Mouse (Mus musculus): ENCODE measurements around the gene Gm11549.

Gm11549 gene

DNA sequence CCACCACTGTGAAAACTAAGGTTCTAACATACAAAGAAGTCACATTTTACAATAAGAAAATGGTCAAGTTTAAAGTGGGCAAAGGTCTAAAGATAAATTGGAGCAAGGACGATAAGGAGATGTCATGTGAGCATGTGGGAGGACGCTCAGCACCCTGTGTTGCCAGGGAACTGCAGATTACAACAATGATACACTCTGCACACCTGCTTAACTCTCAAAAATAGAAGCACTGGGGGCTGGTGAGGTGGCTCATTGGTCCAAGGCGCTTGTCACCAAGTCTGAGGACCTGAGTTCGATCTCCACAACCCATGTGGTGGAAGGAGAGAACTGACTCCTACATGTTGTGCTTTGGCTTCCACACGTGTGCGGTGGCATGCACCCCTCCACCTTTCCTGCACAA is 10.1 kb downstream of the Gm11549 start:
- DNase-seq, result no peak

DNA sequence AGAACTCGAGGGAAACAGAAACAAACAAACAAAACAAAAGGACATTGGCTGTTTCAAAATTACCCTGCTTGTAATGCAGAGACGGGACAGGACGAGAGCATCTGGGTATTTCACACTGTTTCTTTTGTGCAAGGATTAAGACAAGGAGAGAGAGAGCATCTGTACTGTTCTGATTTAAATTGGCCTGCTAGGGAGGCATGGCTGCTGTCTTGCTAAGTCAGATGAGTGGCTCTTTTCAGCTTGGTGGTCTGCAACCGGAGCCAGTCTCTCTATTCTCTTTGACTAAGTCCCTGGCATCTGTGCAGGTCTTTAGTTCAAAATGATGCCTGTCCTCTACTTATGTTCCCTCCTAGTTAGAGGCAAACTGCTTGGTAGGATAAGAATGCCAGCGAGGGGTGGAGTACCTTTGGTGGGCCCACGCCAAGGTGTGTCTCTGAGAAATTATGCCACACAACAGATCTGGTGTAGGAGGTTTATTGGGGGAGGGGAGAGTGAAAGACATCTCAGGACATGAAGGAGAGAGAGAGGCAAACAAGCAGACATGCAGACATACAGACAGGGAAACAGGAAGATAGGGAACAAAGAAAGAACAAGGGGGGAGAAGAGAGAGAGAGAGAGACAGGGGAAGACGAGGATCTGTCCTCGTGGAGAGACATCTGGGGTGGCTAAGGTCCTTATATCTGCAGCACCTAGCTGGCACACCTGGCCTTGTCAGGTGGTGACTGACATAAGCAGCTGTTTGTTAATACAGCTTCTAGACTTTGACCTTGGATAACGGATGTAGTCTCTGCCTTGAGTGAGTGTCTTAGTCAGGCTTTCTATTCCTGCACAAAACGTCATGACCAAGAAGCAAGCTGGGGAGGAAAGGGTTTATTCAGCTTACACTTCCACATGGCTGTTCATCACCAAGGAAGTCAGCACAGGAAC is 15.5 kb downstream of the Gm11549 start:
- no peak for DNase-seq

DNA sequence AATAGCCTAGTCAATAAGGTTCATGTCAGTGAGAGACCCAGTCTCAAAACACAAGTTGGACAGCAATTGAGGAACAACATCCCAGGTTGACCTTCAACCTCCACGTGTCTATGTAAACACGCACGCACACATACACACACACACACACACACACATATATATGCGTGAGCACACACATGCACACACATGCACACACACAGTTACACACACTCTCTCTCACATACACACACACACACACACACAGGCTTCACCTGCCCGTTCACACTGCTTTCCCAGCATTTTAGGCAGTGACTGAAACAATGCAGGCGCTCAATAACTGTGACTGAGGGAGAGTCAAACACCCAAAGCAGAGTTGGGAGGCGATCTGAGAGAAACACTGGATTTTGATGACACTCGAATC is 16.3 kb downstream of the Gm11549 start:
- DNase-seq, result no peak

DNA sequence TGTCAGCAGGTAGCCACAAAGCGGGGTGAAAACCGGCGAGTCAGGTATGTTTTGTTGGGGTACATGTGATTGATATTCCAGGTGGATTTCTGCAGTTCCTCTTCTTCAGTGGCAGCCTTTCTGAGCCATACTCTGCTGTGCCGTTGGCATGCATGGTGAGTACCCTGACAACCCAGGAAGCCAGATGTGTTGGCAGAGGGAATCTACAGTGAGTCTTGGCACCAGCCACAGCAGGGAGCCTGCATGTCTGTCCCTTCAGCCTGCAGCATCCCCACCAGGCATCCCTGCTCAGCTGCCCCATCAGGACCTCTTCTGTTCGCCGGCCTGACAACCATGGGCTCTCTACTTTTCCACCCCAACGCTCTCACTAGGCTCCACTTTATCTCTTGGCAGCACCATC is 20.1 kb downstream of the Gm11549 start:
- DNase-seq, result no peak

DNA sequence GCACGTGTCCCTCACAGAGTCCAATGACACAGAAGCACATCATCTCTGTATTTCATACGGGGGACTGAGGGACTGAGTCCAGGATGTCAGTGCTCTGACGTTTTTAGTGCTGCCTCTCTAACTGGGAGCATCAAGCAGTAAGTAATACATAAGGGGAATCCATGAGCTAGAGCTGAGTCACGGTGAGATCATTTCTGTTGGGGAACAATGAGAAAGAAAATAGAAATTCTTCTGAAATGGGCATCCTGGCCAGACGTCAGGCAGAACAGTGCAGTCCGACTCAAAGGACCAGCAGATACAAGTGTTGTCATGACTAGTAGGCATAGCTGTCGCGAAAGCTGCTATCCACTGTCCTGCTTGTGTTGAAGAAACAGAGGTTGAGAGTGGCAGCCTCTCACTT is 20.6 kb downstream of the Gm11549 start:
- DNase-seq, result no peak

DNA sequence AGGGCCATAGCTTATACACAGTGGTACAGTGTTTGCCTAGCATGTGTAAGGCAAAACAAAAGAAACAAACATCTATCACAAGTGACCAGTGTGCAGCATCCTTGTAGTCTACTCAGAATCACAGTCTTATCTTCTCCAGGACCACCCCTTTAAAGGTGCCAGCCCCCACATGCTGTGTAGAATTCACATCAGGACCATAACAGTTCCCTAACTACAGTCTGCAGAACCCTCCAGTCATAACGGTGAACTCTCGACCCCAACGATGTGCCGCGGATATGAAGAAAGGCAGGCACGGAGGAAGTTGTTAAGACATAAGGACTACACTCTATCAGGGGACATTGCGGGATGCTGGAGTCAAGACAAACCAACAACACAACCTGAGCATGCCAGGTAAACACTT is 22.2 kb downstream of the Gm11549 start:
- no peak for DNase-seq

DNA sequence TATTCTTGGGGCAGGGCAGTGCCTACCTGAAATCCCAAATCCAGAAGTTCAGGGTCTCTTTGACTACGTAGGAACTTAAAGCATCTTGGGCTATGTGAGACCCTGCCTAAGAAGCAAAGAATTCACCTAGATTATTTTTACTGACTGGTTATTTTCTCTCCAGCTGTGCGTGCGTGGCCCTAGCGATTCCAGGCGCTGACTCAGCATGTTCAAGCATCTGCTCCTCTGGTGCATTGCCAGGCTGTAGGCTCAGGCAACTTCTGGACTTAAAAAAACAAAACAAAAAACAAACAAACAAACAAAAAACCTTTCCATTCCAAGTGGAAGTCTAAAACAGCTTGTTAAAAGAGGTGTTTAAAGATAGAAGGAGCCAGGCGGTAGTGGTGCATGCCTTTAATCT is 23.4 kb downstream of the Gm11549 start:
- no peak for DNase-seq

DNA sequence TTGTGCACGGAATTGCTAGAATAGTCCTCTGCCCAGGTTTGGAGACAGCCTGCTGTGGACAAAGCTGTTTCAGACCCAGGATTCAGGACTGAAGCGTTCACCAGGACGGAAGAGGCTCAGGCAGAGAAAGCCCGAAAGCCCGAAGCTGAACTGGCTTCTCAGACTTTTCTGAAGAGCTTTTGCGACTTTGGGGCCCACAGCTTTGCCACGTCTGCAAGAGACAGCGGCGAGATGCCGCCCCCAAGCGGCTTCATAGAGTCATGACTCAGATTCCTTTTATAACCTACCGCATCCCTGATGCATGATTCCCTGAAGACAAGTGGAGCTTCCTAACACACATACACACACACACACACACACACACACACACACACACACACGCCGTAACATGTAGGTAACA is 24.9 kb downstream of the Gm11549 start:
- peak; percentile 84 to 89 for DNase-seq

DNA sequence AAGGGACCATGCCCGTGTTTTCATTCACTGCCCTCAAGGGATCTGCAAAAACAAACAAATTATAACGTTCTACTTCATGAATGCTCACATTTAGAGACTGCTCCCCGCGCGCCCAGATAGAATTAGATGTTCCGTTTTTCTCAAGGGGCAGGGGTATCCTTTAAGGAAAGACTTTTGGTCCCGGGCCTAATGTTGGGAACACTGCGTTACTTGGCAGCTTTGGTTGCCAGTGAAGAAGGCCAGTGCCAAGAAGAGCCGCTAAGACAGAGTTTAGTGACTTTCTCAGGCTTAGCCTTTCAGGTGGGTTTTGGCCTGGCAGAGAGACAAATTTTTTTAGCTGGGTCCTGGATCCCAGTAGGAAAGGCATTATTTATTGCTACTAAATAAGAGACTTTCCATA is 25.3 kb downstream of the Gm11549 start:
- no peak for DNase-seq

DNA sequence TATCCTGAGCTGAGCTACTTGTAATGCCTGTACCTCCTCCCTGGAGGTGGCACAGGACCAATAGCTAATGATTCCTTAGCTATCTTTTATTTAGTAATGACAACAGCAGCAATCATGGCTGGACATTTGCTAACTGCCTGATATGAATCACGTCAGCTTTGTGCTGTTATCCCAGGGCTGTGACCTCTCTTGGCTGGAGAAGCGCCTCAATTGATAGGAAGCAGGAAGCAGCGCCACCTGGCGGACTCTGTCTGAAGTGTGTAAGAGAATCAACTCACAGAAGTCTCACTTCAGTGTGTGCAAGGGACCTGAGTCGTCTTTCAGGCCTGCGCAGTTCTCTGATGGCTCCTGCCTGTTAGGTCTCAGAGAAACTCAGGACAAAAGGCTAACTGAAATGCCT is 26.2 kb downstream of the Gm11549 start:
- DNase-seq, result peak; percentile 95 to 96

DNA sequence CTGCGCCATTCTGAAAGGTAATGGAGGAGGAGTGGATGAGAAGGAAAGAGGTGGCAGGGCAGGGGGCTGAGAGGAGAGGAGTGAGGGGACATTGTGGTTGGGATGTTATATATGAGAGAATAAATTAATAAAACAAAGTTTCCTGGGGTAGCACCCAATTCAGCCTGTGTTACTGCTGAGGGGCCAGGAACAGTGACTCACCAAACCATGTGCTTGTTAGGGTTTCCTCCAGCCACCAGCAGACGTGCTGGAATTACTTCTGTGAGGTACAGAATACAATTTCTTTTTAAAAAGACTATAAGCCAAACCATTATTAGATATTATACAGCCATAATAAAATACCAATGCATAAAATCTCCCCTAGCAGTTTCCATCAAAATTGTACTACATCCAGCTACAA is 27.0 kb downstream of the Gm11549 start:
- no peak for DNase-seq

DNA sequence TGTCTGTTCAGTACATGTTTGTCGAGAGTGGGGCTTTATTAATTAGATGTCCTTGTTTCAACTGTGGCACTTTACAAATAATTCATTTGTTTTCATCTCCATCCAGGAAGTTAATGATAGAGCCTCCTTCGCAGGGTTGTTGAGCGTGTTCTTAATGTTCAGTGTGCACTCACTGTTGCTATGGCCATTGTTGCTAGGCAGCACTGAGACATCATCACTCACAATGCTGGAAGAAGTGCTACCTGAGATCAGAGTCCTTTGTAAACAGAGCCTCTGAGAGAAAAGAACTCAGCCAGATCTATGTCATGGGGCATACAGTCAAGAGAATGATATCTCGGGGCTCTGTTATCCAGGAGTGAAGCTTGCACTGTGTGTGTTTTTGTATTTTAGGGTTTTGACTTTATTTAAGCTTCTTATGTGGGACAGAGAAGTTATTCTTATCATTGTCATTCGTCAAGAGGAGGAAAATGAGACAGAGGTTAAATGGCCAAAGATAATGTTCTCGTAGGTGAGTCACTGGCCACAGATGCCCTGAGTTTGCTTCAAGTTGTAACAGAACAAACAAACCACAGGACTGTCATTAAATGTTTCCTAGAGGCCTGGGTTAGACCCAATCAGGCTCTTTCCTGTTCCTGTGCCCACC is 27.9 kb downstream of the Gm11549 start:
- DNase-seq, result no peak

DNA sequence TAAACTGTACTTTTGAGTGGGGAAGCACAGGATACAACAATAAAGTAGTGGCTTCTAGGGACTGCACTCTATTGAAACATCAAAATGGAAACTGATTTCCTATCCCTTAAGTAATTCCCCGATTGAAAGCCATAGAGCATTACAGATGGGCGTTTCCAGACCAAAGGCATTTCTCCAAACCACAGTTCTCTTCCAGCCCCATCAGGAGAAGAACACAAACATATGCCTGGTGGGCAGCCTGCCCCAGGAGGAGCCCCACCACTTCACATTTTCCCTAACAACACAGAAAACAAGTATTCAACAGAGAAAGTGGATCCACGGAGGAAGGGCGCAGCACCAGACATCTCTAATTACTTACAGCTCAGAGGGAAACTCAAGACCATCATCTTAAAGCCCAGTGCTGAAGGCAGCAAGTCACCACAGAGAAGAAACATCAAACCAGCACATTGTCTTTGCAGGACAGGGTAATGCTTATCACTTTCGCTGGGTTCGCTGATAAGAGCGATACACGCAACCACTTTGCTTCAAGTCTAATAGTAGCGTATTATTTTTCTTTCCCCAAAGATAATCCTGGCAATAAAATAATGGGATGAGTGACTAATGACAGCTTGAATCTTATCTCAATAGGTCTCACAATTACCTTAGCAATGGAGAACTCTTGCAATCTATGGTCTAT is 28.8 kb downstream of the Gm11549 start:
- no peak for DNase-seq

DNA sequence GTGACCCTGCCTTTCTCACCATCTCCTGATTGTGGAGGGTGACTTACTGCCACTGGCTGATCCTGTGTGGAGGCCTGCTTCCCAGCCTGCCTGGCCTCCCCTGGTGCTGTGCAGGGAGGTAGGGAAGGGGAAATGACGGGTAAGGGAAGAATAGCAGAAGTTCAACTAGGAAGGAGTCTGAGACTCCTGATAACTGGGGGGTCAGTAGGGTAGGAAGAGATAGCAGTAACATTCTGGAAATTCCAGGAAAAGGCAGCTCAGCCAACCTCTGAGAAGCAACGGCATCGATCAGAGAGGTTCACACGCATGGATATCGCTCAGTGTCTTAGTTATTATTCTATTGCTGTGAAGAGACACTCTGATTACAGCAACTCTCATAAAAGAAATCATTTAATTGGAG is 30.1 kb downstream of the Gm11549 start:
- DNase-seq, result no peak

DNA sequence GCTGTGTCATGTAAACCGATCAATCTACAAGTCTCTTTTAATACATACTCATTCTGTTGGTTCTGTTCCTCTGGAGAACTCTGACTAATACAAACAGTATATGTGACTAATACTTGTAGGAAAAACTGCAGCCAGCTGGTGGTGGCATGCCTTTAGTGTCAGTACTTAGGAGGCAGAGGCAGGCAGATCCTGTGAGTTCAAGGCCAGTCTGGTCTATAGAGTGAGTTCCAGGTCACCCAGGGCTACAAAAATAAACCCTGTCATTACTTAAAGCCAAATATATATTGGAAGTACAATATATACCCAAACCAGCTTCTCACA is 32.1 kb downstream of the Gm11549 start:
- DNase-seq, result no peak

DNA sequence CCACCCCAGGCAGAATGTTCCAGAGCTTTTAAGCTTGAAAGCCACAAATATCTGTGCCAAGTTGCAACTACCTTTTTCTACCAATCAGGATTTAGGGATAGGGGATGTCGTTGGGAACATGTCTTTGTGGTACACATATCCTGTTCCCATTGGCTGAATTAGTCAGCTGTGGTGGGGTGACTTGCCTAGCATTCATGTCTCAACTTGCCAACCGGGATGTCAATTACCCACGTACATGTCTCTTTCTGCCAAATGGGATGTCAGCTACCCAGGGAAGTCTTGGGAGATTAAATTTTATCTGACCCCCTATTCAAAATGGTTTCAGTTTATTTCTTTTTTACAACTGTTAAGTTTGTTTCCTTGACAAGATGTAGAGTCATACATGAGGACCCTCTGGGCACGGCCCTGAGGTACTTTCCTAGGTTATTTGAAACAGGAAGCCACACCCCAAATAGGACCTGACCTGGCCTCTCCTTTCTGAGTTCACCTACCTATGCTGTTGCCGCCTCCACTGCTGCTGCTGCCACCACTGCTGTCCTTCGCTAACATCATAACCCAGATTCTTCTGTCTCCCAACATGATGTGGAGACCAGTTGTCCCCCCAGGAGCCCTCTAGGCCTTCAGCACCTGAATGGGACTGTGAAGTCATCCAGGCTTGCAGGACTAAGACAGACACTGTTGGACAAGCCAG is 32.6 kb downstream of the Gm11549 start:
- DNase-seq, result no peak

DNA sequence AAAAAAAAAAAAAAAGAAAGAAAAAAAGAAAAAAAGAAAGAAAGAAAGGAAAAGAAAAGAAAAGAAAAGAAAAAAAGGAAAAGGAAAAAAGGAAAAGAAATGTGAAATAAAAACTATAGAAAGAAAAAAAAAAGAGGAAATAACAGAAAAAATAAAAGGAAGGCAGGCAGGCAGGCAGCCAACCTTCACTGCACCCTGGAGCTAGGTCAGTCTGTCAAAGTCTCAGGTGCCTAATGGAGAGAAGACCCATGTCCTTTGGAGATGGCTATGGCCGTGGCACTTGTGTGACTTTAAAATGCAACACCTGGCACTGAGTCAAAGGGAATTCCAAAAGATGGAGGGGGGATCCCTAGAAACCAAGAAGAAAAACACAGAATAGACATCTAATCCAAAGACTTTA is 33.2 kb downstream of the Gm11549 start:
- DNase-seq, result no peak

DNA sequence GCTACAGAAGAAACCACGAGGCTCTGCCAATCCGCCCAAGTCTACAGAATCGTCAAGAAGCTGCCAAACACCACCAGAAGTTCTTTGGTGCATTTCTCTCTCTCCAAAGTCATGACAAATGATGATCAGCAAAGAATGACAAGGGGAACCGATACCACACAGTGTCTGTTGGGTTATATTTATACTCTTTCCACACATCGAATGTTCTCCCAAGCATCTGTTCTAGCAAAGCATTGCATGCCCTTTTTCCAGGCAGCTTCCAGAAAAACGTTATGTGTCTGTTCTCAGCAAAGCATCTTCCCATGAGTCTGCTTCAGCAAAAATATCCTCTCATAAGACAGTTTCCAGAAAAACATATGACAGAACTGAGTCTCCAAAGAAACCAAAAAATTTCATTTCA is 34.7 kb downstream of the Gm11549 start:
- DNase-seq, result no peak

DNA sequence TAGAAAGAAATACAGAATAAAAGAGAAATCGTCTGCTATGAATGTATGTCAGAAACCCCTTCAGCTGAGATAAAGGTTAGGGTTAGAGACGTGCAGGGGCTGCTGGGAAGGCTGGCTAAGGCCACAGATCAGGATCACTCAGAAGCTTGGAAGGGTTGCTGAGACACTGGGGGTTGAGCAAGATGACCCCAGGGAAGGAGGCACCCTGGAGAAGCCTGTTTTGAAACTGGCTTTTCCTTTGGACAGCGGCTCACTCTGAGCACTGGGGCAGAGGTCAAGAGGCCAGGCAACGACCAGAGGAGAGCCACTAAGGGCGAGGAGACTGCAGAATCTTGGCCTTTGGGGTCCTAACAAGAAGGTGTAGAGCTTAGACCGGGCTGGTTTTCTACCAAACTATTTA is 35.4 kb downstream of the Gm11549 start:
- no peak for DNase-seq

DNA sequence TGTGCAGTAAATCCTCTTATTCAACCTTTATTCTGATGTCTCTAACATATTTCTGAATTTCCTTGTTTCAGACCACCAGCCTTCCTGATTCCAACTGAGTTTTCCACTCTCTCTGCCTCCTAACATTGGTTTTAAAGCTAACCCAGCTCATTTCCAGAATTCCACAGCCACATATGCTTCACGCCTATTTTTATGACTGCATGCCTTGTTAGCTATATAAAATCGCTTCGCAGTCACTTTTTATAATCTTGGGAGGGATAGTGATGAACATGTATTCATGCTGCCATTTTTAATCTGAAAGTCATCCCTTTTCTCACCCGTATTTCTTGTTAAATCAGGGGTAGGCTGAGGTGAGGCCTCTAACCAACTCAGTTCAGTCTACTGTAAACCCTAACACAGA is 37.3 kb downstream of the Gm11549 start:
- DNase-seq, result no peak

DNA sequence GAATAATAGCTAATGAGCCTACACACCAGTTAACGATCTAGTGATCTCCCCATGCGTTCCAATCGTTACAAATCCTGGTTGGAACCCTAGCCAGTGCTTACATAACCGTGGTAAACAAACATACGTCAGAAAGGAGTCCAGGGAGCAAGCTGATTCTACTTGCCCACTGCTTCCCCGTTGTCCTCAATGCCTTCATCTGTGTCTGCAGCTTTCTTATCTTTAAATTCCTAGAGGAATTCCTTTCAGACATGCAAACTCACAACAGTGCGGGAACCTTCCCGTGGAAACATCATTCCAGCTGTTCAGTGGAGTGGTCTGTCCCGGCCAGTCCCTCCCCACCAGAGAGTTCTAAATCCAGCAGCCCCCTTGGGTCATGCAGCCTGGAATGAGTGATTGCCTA is 38.7 kb downstream of the Gm11549 start:
- DNase-seq, result peak in 1 of 2 experiments; percentile 22

DNA sequence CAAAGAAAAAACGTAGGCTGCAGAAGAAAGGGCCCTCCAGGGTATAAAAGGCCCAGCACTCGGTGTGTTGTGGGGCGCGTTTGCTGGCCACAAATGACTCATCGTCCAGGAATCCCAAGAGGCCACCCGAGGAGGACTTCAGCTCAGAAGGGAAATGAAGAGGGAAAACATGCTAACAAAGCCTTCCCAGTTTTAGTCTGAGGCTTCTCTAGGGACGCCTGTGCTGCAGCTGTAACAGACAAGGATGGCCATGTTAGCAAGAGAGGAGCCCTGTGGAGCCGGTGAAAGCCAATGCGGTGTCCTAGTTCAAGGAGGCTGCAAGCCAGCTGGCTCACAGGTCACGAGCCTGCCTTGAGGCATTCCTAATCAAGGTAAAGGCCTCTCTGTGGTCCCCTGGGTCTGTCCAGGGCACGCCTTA is 39.8 kb downstream of the Gm11549 start:
- DNase-seq, result peak; percentile 54 to 71

DNA sequence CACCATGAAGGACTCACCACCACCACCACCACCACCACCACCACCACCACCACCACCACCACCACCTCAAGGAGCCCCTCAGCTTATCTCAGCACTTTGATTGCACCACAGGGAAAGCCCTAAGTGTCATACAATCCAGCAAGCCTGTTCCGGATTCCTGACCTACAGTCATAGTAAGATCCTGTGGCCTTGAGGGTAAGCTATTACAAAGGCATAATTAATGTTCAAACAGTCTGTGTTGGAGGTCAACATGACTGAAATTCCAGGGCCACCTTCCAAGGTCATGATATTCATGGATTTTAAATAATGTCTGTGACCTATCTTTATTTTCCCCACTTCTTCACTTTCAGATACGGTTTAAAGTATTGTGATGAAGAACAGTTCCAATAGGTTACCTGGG is 41.1 kb downstream of the Gm11549 start:
- no peak for DNase-seq

Measured in kidney, postnatal 4 days (tissue).